Mouse (Mus musculus) thymus, adult 18-20 months (tissue): ENCODE results near the gene Zcchc7.
A peak's percentile ranks its signal among the peaks of the same experiment; 100 is the strongest.
"Not testable (repeated sequence)": the region's sequence is repeated elsewhere in the genome, so short reads cannot be mapped to it uniquely, and the experiment has no call there.

ENCODE experiments used
- DNase-seq, 2 experiments: peaks; one replicate each; pipeline ENCODE4 v3.0.0; 2022; ENCODE audit warnings: mixed read lengths in 2 of 2

Zcchc7 gene

GRCm38 (mm10) chr4:44755553-44756133 is at the start of gene Zcchc7:
Zcchc7 (plus strand) TSS chr4:44755877.
- no peak for DNase-seq

- DNase-seq = peak in 1 of 2 experiments; percentile 17
Measured at GRCm38 (mm10) chr4:44705967-44706366, 49.7 kb upstream of the Zcchc7 start.

GRCm38 (mm10) chr4:44706865-44707264 is 48.8 kb upstream of the Zcchc7 start:
- DNase-seq = no peak

GRCm38 (mm10) chr4:44708311-44708710 is 47.4 kb upstream of the Zcchc7 start:
- no peak for DNase-seq

GRCm38 (mm10) chr4:44709091-44709695 is 46.5 kb upstream of the Zcchc7 start:
- DNase-seq = no peak

- no peak for DNase-seq
Measured at GRCm38 (mm10) chr4:44709740-44710700, 45.7 kb upstream of the Zcchc7 start, which contains the start of gene Pax5. Pax5 (minus strand) TSS chr4:44710487.

- DNase-seq = peak in 1 of 2 experiments; percentile 19
Measured at GRCm38 (mm10) chr4:44710701-44711097, 45.0 kb upstream of the Zcchc7 start.

GRCm38 (mm10) chr4:44711136-44711900 is 44.4 kb upstream of the Zcchc7 start:
- DNase-seq = no peak

- DNase-seq = no peak
Measured at GRCm38 (mm10) chr4:44712051-44712700, 43.5 kb upstream of the Zcchc7 start.

- DNase-seq = no peak
Measured at GRCm38 (mm10) chr4:44712786-44713553, 42.7 kb upstream of the Zcchc7 start.

- no peak for DNase-seq
Measured at GRCm38 (mm10) chr4:44713554-44714051, 42.1 kb upstream of the Zcchc7 start.

GRCm38 (mm10) chr4:44714111-44714621 is 41.5 kb upstream of the Zcchc7 start:
- no peak for DNase-seq

GRCm38 (mm10) chr4:44715621-44716160 is 40.0 kb upstream of the Zcchc7 start:
- DNase-seq = no peak

- no peak for DNase-seq
Measured at GRCm38 (mm10) chr4:44716391-44716790, 39.3 kb upstream of the Zcchc7 start.

GRCm38 (mm10) chr4:44717676-44718075 is 38.0 kb upstream of the Zcchc7 start:
- no peak for DNase-seq

GRCm38 (mm10) chr4:44720046-44720445 is 35.6 kb upstream of the Zcchc7 start:
- DNase-seq = no peak

- no peak for DNase-seq
Measured at GRCm38 (mm10) chr4:44721237-44721636, 34.4 kb upstream of the Zcchc7 start.

GRCm38 (mm10) chr4:44740471-44740870 is 15.2 kb upstream of the Zcchc7 start:
- DNase-seq = no peak

GRCm38 (mm10) chr4:44756134-44756951 is 666 bp downstream of the Zcchc7 start:
- DNase-seq = peak; percentile 91 to 95

- DNase-seq = not testable (repeated sequence)
Measured at GRCm38 (mm10) chr4:44757131-44757530, 1.5 kb downstream of the Zcchc7 start.
